Mouse (Mus musculus): ENCODE data around the gene Ly6c1. TPM values are rescaled to one million over a fixed set of nuclear protein-coding genes. Genes with fewer than 3 reads are reported as not detected.
"Not testable (repeated sequence)": the region's sequence is repeated elsewhere in the genome, so short reads cannot be mapped to it uniquely, and the experiment has no call there.

Ly6c1 gene
- total and polyA plus RNA-seq, 2 experiments from 2014 or later, result 22.1 to 59.4 TPM

DNA sequence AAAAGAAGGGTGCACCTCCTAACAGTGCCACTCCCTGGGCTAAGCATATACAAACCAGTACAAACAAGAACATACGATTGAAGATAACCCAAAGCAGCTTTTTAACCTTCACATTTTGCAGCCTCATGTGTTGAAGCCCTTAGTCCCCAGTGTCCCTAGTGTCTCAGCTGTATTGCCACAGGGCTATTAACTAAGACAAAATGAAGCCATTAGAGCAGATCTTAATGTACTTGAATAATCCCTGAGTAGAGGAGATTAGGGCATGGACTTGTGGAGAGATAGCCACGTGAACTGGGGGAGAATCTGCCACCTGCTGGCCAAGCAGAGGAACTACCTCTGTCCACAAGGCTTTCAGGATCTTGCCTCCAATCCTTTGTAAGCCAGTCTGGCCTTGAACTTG lies 29.2 kb downstream of the Ly6c1 start:
- not testable (repeated sequence) for H3K4me3 ChIP-seq (ENCODE audit: low read depth, low read length); H3K9me3 ChIP-seq (ENCODE audit: low read length)

More for the DNA sequence above, 29.2 kb downstream of the Ly6c1 start:
- peak; percentile 75 for TF ChIP-seq CTCF (IDR thresholded peaks at IDR 0.05)
- H3K36me3 ChIP-seq (ENCODE audit: insufficient read depth, low read length); H3K4me2 ChIP-seq (ENCODE audit: low read depth, low read length, poor library complexity, severe bottlenecking); H3K27ac ChIP-seq (ENCODE audit: low read depth, low read length); H3K4me1 ChIP-seq (ENCODE audit: insufficient read depth, low read length); H3K9ac ChIP-seq (replicated peaks; ENCODE audit: low read length, poor library complexity, severe bottlenecking); H3K27me3 ChIP-seq (ENCODE audit: insufficient read depth, low read length); ATAC-seq (ENCODE audit: low FRiP score): not testable (repeated sequence)
- DNase-seq (ENCODE audit: low spot score), result peak; percentile 15
- WGBS, result 38% methylated on average over 2 of the region's 2 CpGs

Other genes starting within 250 kb of the Ly6c1 start
- not detected in 2 replicates for gene Gml2, start 229.8 kb downstream of the Ly6c1 start, total RNA-seq (2014; rRNA removed)
- not detected in 2 replicates for gene Gml2, start 229.8 kb downstream of the Ly6c1 start, polyA plus RNA-seq (2015; fragmentation: Nextera tagmentation; extraction: Ambion mirVana)
- gene 2010109I03Rik, start 151.8 kb downstream of the Ly6c1 start, total RNA-seq (2014; rRNA removed), result 0.11 and 0.14 TPM in 2 replicates
- not detected in 2 replicates for gene 2010109I03Rik, start 151.8 kb downstream of the Ly6c1 start, polyA plus RNA-seq (2015; fragmentation: Nextera tagmentation; extraction: Ambion mirVana)
- gene Ly6i, start 65.4 kb downstream of the Ly6c1 start, total RNA-seq (2014; rRNA removed), result not detected in 2 replicates
- gene Ly6i, start 65.4 kb downstream of the Ly6c1 start, polyA plus RNA-seq (2015; fragmentation: Nextera tagmentation; extraction: Ambion mirVana), result not detected in 2 replicates
- gene Ly6a, start 50.8 kb downstream of the Ly6c1 start, total RNA-seq (2014; rRNA removed), result 7.2 and 16.3 TPM in 2 replicates
- 7.8 and 8.9 TPM in 2 replicates for gene Ly6a, start 50.8 kb downstream of the Ly6c1 start, polyA plus RNA-seq (2015; fragmentation: Nextera tagmentation; extraction: Ambion mirVana)
- not detected in 2 replicates for gene Ly6c2, start 63.1 kb upstream of the Ly6c1 start, total RNA-seq (2014; rRNA removed)
- 0.39 and 0.56 TPM in 2 replicates for gene Ly6c2, start 63.1 kb upstream of the Ly6c1 start, polyA plus RNA-seq (2015; fragmentation: Nextera tagmentation; extraction: Ambion mirVana)
- not detected in 2 replicates for gene Ly6g, start 106.4 kb upstream of the Ly6c1 start, total RNA-seq (2014; rRNA removed)
- not detected in 2 replicates for gene Ly6g, start 106.4 kb upstream of the Ly6c1 start, polyA plus RNA-seq (2015; fragmentation: Nextera tagmentation; extraction: Ambion mirVana)
- gene BC025446, start 167.5 kb upstream of the Ly6c1 start, total RNA-seq (2014; rRNA removed), result not detected in 2 replicates
- gene BC025446, start 167.5 kb upstream of the Ly6c1 start, polyA plus RNA-seq (2015; fragmentation: Nextera tagmentation; extraction: Ambion mirVana), result not detected in 2 replicates
- not detected in 2 replicates for gene Ly6f, start 219.6 kb upstream of the Ly6c1 start, total RNA-seq (2014; rRNA removed)
- gene Ly6f, start 219.6 kb upstream of the Ly6c1 start, polyA plus RNA-seq (2015; fragmentation: Nextera tagmentation; extraction: Ambion mirVana), result not detected in 2 replicates

Data from midbrain, postnatal 0 days (tissue).